Mouse (Mus musculus) MEL (cell line): ENCODE data around the gene Fam13a. TPM values are rescaled to one million over a fixed set of nuclear protein-coding genes. Genes with fewer than 3 reads are reported as not detected.

ENCODE experiments used
- DNase-seq: peaks from one replicate; pipeline ENCODE4 v3.0.0; 2011; ENCODE audit warnings: low read depth, low spot score
- H3K27ac ChIP-seq: 2 replicates; pipeline ENCODE4 v1.5.1; 2012; ENCODE audit warnings: low read depth, mild to moderate bottlenecking, control low read depth, low read length, moderate library complexity; ENCODE audit not compliant: control insufficient read depth
- H3K27me3 ChIP-seq, 2 experiments: fragments of 150-350 bp in 1 of 2; sonication (generic) in 1 of 2; 2 replicates each; pipeline ENCODE4 v1.6.1; 2012; ENCODE audit warnings: low read length in 2 of 2, mild to moderate bottlenecking in 2 of 2, improper control_type of control experiment in 1 of 2, moderate library complexity in 1 of 2; ENCODE audit not compliant: insufficient read depth in 2 of 2, control insufficient read depth in 1 of 2
- H3K36me3 ChIP-seq, 2 experiments: 2 replicates each; pipeline ENCODE4 v1.6.1; 2012 to 2014; ENCODE audit warnings: low read length in 2 of 2, improper control_type of control experiment in 1 of 2, inconsistent platforms in 1 of 2, mild to moderate bottlenecking in 1 of 2; ENCODE audit not compliant: insufficient read depth in 2 of 2, control insufficient read depth in 1 of 2
- H3K4me1 ChIP-seq, 2 experiments: fragments of 150-350 bp in 1 of 2; sonication (generic) in 1 of 2; 2 replicates each; pipeline ENCODE4 v1.6.1; 2012; ENCODE audit warnings: low read length in 2 of 2, improper control_type of control experiment in 1 of 2, mild to moderate bottlenecking in 1 of 2; ENCODE audit not compliant: insufficient read depth in 2 of 2, control insufficient read depth in 1 of 2
- H3K4me3 ChIP-seq, 2 experiments: fragments of 150-350 bp in 1 of 2; sonication (generic) in 1 of 2; 2 replicates each; pipeline ENCODE4 v1.5.1; 2012; ENCODE audit warnings: low read depth in 2 of 2, low read length in 2 of 2, mild to moderate bottlenecking in 2 of 2, moderate library complexity in 2 of 2, control low read depth in 1 of 2, improper control_type of control experiment in 1 of 2; ENCODE audit not compliant: control insufficient read depth in 1 of 2, insufficient read depth in 1 of 2
- H3K79me2 ChIP-seq: 2 replicates; pipeline ENCODE4 v1.6.1; 2012; ENCODE audit warnings: mild to moderate bottlenecking, low read length, moderate library complexity; ENCODE audit not compliant: control insufficient read depth, poor library complexity, insufficient read depth
- H3K9ac ChIP-seq: 2 replicates; pipeline ENCODE4 v1.6.1; 2012; ENCODE audit warnings: low read depth, mild to moderate bottlenecking, control low read depth, low read length, moderate library complexity; ENCODE audit not compliant: control insufficient read depth, poor library complexity, severe bottlenecking
- H3K9me3 ChIP-seq: fragments of 150-350 bp; sonication (generic); replicated peaks from 2 replicates; pipeline ENCODE4 v1.6.1; 2012; ENCODE audit warnings: mild to moderate bottlenecking, low read length, improper control_type of control experiment, moderate library complexity; ENCODE audit not compliant: insufficient read depth
- BHLHE40 ChIP-seq: IDR thresholded peaks from 2 replicates; pipeline ENCODE4 v1.6.1; 2012; ENCODE audit warnings: low read depth, mild to moderate bottlenecking, inconsistent platforms, low read length, improper control_type of control experiment, borderline replicate concordance
- CHD1 ChIP-seq: IDR thresholded peaks from 2 replicates; pipeline ENCODE4 v1.6.1; 2012; ENCODE audit warnings: low read depth, mild to moderate bottlenecking, inconsistent platforms, low read length, improper control_type of control experiment
- ELF1 ChIP-seq: IDR thresholded peaks from 2 replicates; pipeline ENCODE4 v1.6.1; 2014; ENCODE audit warnings: low read depth, mild to moderate bottlenecking, inconsistent platforms, low read length, improper control_type of control experiment, moderate library complexity
- ETS1 ChIP-seq: IDR thresholded peaks from 2 replicates; pipeline ENCODE4 v1.6.1; 2012; ENCODE audit warnings: low read depth, mild to moderate bottlenecking, inconsistent platforms, low read length, improper control_type of control experiment, moderate library complexity
- GABPA ChIP-seq: IDR thresholded peaks from 2 replicates; pipeline ENCODE4 v1.6.1; 2012; ENCODE audit warnings: low read depth, mild to moderate bottlenecking, inconsistent platforms, low read length, improper control_type of control experiment, moderate library complexity
- GATA1 ChIP-seq: IDR thresholded peaks from 2 replicates; pipeline ENCODE4 v1.6.1; 2011; ENCODE audit warnings: low read depth, low read length, improper control_type of control experiment
- MAFK ChIP-seq: IDR thresholded peaks from 2 replicates; pipeline ENCODE4 v1.6.1; 2011; ENCODE audit warnings: low read depth, mild to moderate bottlenecking, low read length, improper control_type of control experiment, borderline replicate concordance
- MAX ChIP-seq: IDR thresholded peaks from 2 replicates; pipeline ENCODE4 v1.6.1; 2011; ENCODE audit warnings: low read length, improper control_type of control experiment
- MAZ ChIP-seq: IDR thresholded peaks from 2 replicates; pipeline ENCODE4 v1.6.1; 2012; ENCODE audit warnings: low read depth, mild to moderate bottlenecking, inconsistent platforms, low read length, improper control_type of control experiment
- MXI1 ChIP-seq: IDR thresholded peaks from 2 replicates; pipeline ENCODE4 v1.6.1; 2011; ENCODE audit warnings: mild to moderate bottlenecking, low read depth, low read length, improper control_type of control experiment
- MYB ChIP-seq: IDR thresholded peaks from 2 replicates; pipeline ENCODE4 v1.6.1; 2011; ENCODE audit warnings: mild to moderate bottlenecking, low read depth, low read length, improper control_type of control experiment
- MYC ChIP-seq: IDR thresholded peaks from 2 replicates; pipeline ENCODE4 v1.6.1; 2011; ENCODE audit warnings: low read depth, mild to moderate bottlenecking, low read length, improper control_type of control experiment, moderate library complexity
- RCOR1 ChIP-seq: IDR thresholded peaks from 2 replicates; pipeline ENCODE4 v1.6.1; 2012; ENCODE audit warnings: low read depth, mild to moderate bottlenecking, inconsistent platforms, low read length, improper control_type of control experiment
- TAL1 ChIP-seq: IDR thresholded peaks from 2 replicates; pipeline ENCODE4 v1.6.1; 2012; ENCODE audit warnings: mild to moderate bottlenecking, inconsistent platforms, low read length, moderate library complexity, mixed read lengths
- TBP ChIP-seq: IDR thresholded peaks from 2 replicates; pipeline ENCODE4 v1.8.0; 2011; ENCODE audit warnings: low read depth, low read length, improper control_type of control experiment
- TCF12 ChIP-seq: IDR thresholded peaks from 2 replicates; pipeline ENCODE4 v1.6.1; 2014; ENCODE audit warnings: low read depth, mild to moderate bottlenecking, inconsistent platforms, low read length, improper control_type of control experiment, moderate library complexity
- USF2 ChIP-seq, 2 experiments: IDR thresholded peaks; 2 replicates each; pipeline ENCODE4 v1.6.1; 2011 to 2012; ENCODE audit warnings: improper control_type of control experiment in 2 of 2, low read length in 2 of 2, borderline replicate concordance in 1 of 2, inconsistent platforms in 1 of 2, low read depth in 1 of 2, mild to moderate bottlenecking in 1 of 2; ENCODE audit not compliant: insufficient read depth in 1 of 2
- ZKSCAN1 ChIP-seq: IDR thresholded peaks from 2 replicates; pipeline ENCODE4 v1.6.1; 2012; ENCODE audit warnings: low read depth, mild to moderate bottlenecking, inconsistent platforms, low read length, improper control_type of control experiment, moderate library complexity
- ZMIZ1 ChIP-seq: IDR thresholded peaks from 2 replicates; pipeline ENCODE4 v1.6.1; 2012; ENCODE audit warnings: low read depth, mild to moderate bottlenecking, inconsistent platforms, low read length, improper control_type of control experiment, moderate library complexity
- ZNF384 ChIP-seq: IDR thresholded peaks from 2 replicates; pipeline ENCODE4 v1.6.1; 2012; ENCODE audit warnings: low read depth, mild to moderate bottlenecking, inconsistent platforms, low read length, improper control_type of control experiment
- polyA plus RNA-seq, 2 experiments: library from polyadenylated mRNA; stranded (reverse) in 1 of 2; unstranded in 1 of 2; fragments of >175 nt in 1 of 2; fragments of >200 nt in 1 of 2; gene quantifications; 2 replicates each; pipeline versions ENCODE4 v1.2.1 to v1.2.4; 2012; ENCODE audit warnings: low replicate concordance in 2 of 2, low read depth in 1 of 2; ENCODE audit not compliant: insufficient read length in 2 of 2, insufficient read depth in 1 of 2, missing spikeins in 1 of 2
- total RNA-seq: library from RNA; depleted of rRNA; stranded (reverse); fragments of 300-350 nt; gene quantifications from 2 replicates; pipeline ENCODE4 v1.2.3, GENCODE M21; 2012

Fam13a gene
- total and polyA plus RNA-seq, 3 experiments, result not detected

GRCm38 (mm10) chr6:58900536-58900935 lies 123.8 kb downstream of the Fam13a start:
- no peak for TF ChIP-seq TCF12
- no peak for TF ChIP-seq ELF1
- TF ChIP-seq MAZ, result no peak
- TF ChIP-seq CHD1, result no peak
- H3K9ac ChIP-seq, result no peak overlapping the region
- H3K27me3 ChIP-seq, result no peaks in the 10 kb centered on the region
- H3K4me3 ChIP-seq, result no peak overlapping the region
- no peaks in the 10 kb centered on the region for H3K4me1 ChIP-seq
- no peaks in the 10 kb centered on the region for H3K36me3 ChIP-seq
- H3K79me2 ChIP-seq, result no peaks in the 10 kb centered on the region
- no peak for DNase-seq
- no peak overlapping the region for H3K27ac ChIP-seq
- H3K9me3 ChIP-seq, result no peaks in the 10 kb centered on the region

GRCm38 (mm10) chr6:58899076-58899475 lies 125.3 kb downstream of the Fam13a start:
- DNase-seq, result no peak
- no peaks in the 10 kb centered on the region for H3K36me3 ChIP-seq
- no peak for TF ChIP-seq TCF12
- TF ChIP-seq MAX, result no peak
- no peak for TF ChIP-seq BHLHE40
- no peak for TF ChIP-seq ZKSCAN1
- no peak for TF ChIP-seq MAZ
- TF ChIP-seq MXI1, result no peak
- TF ChIP-seq USF2 (IDR thresholded peaks at IDR 0.05; ENCODE audit: borderline replicate concordance in 1 of 2, insufficient read depth in 1 of 2, low read depth in 1 of 2, low read length in 2 of 2), result no peak
- TF ChIP-seq TAL1, result no peak
- no peak for TF ChIP-seq ZNF384
- TF ChIP-seq MAFK, result no peak
- no peak for TF ChIP-seq GATA1
- no peak for TF ChIP-seq MYC
- no peak for TF ChIP-seq ZMIZ1
- TF ChIP-seq ETS1, result no peak
- no peak for TF ChIP-seq ELF1
- TF ChIP-seq RCOR1, result no peak
- no peak for TF ChIP-seq TBP
- no peak for TF ChIP-seq MYB
- no peak for TF ChIP-seq GABPA

More at GRCm38 (mm10) chr6:58899076-58899475, 125.3 kb downstream of the Fam13a start:
- Histone ChIP-seq H3K4me1 (no peaks in the 10 kb centered on the region), H3K4me3 (no peak overlapping the region), H3K27me3 (no peaks in the 10 kb centered on the region), H3K79me2 (no peaks in the 10 kb centered on the region), H3K9ac (no peak overlapping the region), H3K9me3 (no peaks in the 10 kb centered on the region), H3K27ac (no peak overlapping the region)
